Mouse (Mus musculus): ENCODE measurements around the gene Wsb2. TPM values are rescaled to one million over a fixed set of nuclear protein-coding genes. Genes with fewer than 3 reads are reported as not detected.

Wsb2 gene
- polyA plus RNA-seq, 2 experiments, result 59.5 to 69.4 TPM

DNA sequence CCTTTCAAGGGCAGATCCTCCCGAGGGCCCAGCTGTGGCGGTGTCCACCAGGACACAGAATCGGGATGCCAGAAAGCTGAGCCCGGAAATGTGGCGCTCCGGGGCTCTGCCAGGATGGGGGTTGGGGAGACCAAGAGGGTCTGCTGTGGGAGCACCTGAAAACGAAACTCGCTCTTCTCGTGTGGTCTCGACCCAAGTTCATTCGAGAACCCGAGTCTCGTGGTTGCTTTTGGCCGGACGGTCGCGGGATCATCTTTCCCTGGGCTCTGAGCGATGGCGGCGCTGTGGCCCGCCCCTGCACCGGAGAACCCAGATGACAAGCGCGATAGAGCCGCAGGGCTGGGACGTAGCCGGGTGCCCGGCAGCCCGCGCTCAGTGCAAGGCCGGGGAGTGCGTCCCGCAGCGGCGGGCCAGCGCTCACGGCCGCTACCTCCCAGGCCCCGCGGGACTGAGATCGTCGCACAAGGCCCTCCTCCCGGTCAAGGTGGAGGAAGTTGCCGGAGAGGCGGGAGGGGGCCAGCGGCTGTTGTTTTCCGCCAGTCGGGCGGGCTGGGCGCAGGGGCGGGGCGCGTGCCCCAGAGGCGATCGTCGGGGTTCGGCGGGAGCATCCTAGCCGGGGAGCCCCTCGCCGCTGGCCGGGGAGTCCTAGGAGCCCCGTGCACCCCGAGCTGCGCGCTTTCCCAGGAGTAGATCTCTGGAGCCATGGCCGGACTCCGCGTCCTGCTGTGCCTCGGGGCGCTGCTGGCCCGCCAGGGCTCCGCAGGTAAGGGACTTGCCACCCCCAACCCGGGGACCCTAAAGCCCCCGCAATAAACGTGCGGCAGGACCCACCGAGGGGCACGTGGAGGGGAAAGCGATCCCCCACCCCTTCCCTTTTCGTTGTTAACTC, 38.1 kb upstream of the Wsb2 start, which contains the start of gene Vsig10:
Vsig10 (plus strand) TSS at position 343 of the 889 bp plus-strand sequence.
- Histone ChIP-seq H3K4me1 (ENCODE audit: control insufficient read depth, insufficient read depth, low read length) (peaks cover 7% of the 10 kb centered on the region), H3K9ac (ENCODE audit: low read depth, low read length, severe bottlenecking) (peak within 1 kb of the TSS; percentile 77), H3K27me3 (ENCODE audit: control insufficient read depth, insufficient read depth, low read length) (no peaks in the 10 kb centered on the region), H3K4me2 (replicated peaks; ENCODE audit: low read depth, low read length, severe bottlenecking) (peak within 1 kb of the TSS; percentile 97), H3K27ac (replicated peaks; ENCODE audit: low read depth, low read length) (peak within 1 kb of the TSS; percentile 48; the same call in 1 of the 2 replicates), H3K4me3 (replicated peaks; ENCODE audit: low read length) (peak within 1 kb of the TSS; percentile 71), H3K9me3 (ENCODE audit: control insufficient read depth, low read length) (no peaks in the 10 kb centered on the region), H3K36me3 (ENCODE audit: control insufficient read depth, insufficient read depth, low read length) (no peaks in the 10 kb centered on the region)
- peak; percentile 71 for ATAC-seq (ENCODE audit: low FRiP score, low read depth)
- DNase-seq (ENCODE audit: low spot score), result peak; percentile 35
- 0 out of 2 replicates have a peak, but pooled peaks have one; percentile 48 for TF ChIP-seq POLR2A (IDR thresholded peaks at IDR 0.05; ENCODE audit: borderline replicate concordance, extremely low read depth, insufficient read depth, insufficient read length)
- WGBS, result under 1% methylated on average over 66 of the region's 81 CpGs

DNA sequence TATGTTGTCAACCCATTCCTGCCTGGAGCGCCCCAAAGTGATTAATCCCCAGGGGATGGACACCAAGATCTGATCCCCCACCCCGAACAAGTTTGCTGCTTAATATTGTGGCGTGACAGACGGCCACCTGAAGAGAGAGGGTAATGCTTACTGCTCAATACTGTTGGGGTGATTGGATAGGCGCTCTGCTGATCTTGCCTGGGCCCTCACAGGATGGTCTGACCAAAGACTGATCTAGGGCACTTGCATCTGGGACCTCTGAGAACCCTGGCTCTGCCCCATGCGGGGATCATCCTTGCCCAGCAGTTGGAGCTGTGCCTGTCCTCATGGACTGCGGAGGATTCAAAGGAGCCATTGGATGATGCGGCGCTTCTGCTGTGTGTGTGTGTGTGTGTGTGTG, 33.4 kb upstream of the Wsb2 start:
- Histone ChIP-seq H3K4me3 (replicated peaks; ENCODE audit: low read length) (no peak overlapping the region), H3K27me3 (ENCODE audit: control insufficient read depth, insufficient read depth, low read length) (no peaks in the 10 kb centered on the region), H3K4me2 (replicated peaks; ENCODE audit: low read depth, low read length, severe bottlenecking) (no peak overlapping the region), H3K36me3 (ENCODE audit: control insufficient read depth, insufficient read depth, low read length) (no peaks in the 10 kb centered on the region), H3K4me1 (ENCODE audit: control insufficient read depth, insufficient read depth, low read length) (no peaks in the 10 kb centered on the region), H3K9ac (ENCODE audit: low read depth, low read length, severe bottlenecking) (no peak overlapping the region), H3K27ac (replicated peaks; ENCODE audit: low read depth, low read length) (no peak overlapping the region), H3K9me3 (ENCODE audit: control insufficient read depth, low read length) (no peaks in the 10 kb centered on the region)
- TF ChIP-seq POLR2A (IDR thresholded peaks at IDR 0.05; ENCODE audit: borderline replicate concordance, extremely low read depth, insufficient read depth, insufficient read length), result no peak
- 83% methylated on average over 9 of the region's 9 CpGs for WGBS
- ATAC-seq (ENCODE audit: low FRiP score, low read depth), result no peak
- DNase-seq (ENCODE audit: low spot score), result no peak

DNA sequence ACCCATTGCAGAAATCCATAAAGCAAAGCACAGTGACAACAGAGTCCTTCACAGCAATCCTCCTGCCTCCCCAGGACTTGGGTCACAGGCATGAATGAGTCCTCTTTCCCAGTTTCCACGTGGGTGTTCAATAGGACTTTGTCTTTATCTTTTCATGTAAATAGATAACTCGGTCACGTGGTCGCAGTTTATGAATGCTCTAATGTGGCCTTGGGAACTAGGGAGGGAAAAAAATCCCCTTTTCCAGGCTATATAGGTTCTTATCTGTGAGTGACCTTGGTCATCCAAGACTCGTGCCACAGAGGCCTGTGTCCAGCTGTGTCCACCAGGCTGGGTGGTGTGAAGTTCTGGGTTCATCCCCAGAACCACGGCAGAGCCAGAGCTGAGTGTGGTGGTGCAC, 30.7 kb upstream of the Wsb2 start:
- no peak overlapping the region for H3K4me3 ChIP-seq (replicated peaks; ENCODE audit: low read length)
- no peak overlapping the region for H3K9ac ChIP-seq (ENCODE audit: low read depth, low read length, severe bottlenecking)
- H3K36me3 ChIP-seq (ENCODE audit: control insufficient read depth, insufficient read depth, low read length), result no peaks in the 10 kb centered on the region
- DNase-seq (ENCODE audit: low spot score) (no peak), ATAC-seq (ENCODE audit: low FRiP score, low read depth) (no peak)
- no peak for TF ChIP-seq POLR2A (IDR thresholded peaks at IDR 0.05; ENCODE audit: borderline replicate concordance, extremely low read depth, insufficient read depth, insufficient read length)
- H3K27me3 ChIP-seq (ENCODE audit: control insufficient read depth, insufficient read depth, low read length), result no peaks in the 10 kb centered on the region
- H3K9me3 ChIP-seq (ENCODE audit: control insufficient read depth, low read length), result no peaks in the 10 kb centered on the region
- H3K4me2 ChIP-seq (replicated peaks; ENCODE audit: low read depth, low read length, severe bottlenecking), result no peak overlapping the region
- H3K4me1 ChIP-seq (ENCODE audit: control insufficient read depth, insufficient read depth, low read length), result no peaks in the 10 kb centered on the region
- no peak overlapping the region for H3K27ac ChIP-seq (replicated peaks; ENCODE audit: low read depth, low read length)
- WGBS, result 84% methylated on average over 6 of the region's 6 CpGs

DNA sequence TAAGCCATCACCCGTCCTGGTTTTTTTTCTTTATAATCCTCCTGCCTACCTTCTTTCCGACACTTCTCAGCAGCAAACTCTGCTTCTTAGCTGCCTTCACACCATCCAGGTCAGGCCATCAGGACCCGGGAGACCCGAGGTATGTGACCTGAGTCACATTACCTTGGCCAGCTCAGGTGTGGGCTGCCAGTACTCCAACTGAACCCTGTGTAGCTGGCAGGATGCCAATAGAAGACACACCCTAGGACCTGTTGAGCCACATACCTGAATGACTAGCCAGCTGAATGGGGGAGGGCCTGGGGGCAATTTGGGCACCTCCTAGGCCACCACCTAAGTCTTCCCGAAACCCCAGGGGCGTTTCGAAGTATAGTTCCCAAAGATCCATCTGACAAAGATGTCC, 26.6 kb upstream of the Wsb2 start:
- ATAC-seq (ENCODE audit: low FRiP score, low read depth) (no peak), DNase-seq (ENCODE audit: low spot score) (no peak)
- Histone ChIP-seq H3K4me1 (ENCODE audit: control insufficient read depth, insufficient read depth, low read length) (no peaks in the 10 kb centered on the region), H3K4me3 (replicated peaks; ENCODE audit: low read length) (no peak overlapping the region), H3K27ac (replicated peaks; ENCODE audit: low read depth, low read length) (no peak overlapping the region), H3K27me3 (ENCODE audit: control insufficient read depth, insufficient read depth, low read length) (no peaks in the 10 kb centered on the region), H3K36me3 (ENCODE audit: control insufficient read depth, insufficient read depth, low read length) (no peaks in the 10 kb centered on the region), H3K4me2 (replicated peaks; ENCODE audit: low read depth, low read length, severe bottlenecking) (no peak overlapping the region), H3K9me3 (ENCODE audit: control insufficient read depth, low read length) (no peaks in the 10 kb centered on the region), H3K9ac (ENCODE audit: low read depth, low read length, severe bottlenecking) (no peak overlapping the region)
- whole genome bisulfite sequencing, result 74% methylated on average over 7 of the region's 7 CpGs
- TF ChIP-seq POLR2A (IDR thresholded peaks at IDR 0.05; ENCODE audit: borderline replicate concordance, extremely low read depth, insufficient read depth, insufficient read length), result no peak

DNA sequence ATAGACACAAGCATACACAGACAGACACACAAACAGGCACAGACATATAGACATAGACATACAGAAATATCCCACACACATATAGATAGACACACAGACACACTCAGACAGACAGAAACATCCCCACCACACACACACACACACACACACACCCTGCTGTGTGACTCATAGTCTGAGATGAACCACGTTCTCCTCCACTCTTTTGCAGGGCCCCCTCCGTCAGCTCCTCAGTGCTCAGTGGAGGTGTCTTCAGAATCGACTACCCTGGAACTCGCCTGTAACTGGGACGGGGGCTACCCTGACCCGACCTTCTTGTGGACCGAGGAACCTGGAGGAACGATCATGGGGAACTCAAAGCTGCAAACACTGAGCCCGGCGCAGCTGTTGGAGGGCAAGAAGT, 19.1 kb upstream of the Wsb2 start:
- H3K4me2 ChIP-seq (replicated peaks; ENCODE audit: low read depth, low read length, severe bottlenecking), result no peak overlapping the region
- H3K9ac ChIP-seq (ENCODE audit: low read depth, low read length, severe bottlenecking), result no peak overlapping the region
- no peak overlapping the region for H3K4me3 ChIP-seq (replicated peaks; ENCODE audit: low read length)
- WGBS, result 89% methylated on average over 10 of the region's 10 CpGs
- no peaks in the 10 kb centered on the region for H3K4me1 ChIP-seq (ENCODE audit: control insufficient read depth, insufficient read depth, low read length)
- no peaks in the 10 kb centered on the region for H3K9me3 ChIP-seq (ENCODE audit: control insufficient read depth, low read length)
- ATAC-seq (ENCODE audit: low FRiP score, low read depth) (no peak), DNase-seq (ENCODE audit: low spot score) (no peak)
- TF ChIP-seq POLR2A (IDR thresholded peaks at IDR 0.05; ENCODE audit: borderline replicate concordance, extremely low read depth, insufficient read depth, insufficient read length), result no peak
- H3K27me3 ChIP-seq (ENCODE audit: control insufficient read depth, insufficient read depth, low read length), result no peaks in the 10 kb centered on the region
- no peak overlapping the region for H3K27ac ChIP-seq (replicated peaks; ENCODE audit: low read depth, low read length)
- no peaks in the 10 kb centered on the region for H3K36me3 ChIP-seq (ENCODE audit: control insufficient read depth, insufficient read depth, low read length)
